In the genomic region with DNA sequence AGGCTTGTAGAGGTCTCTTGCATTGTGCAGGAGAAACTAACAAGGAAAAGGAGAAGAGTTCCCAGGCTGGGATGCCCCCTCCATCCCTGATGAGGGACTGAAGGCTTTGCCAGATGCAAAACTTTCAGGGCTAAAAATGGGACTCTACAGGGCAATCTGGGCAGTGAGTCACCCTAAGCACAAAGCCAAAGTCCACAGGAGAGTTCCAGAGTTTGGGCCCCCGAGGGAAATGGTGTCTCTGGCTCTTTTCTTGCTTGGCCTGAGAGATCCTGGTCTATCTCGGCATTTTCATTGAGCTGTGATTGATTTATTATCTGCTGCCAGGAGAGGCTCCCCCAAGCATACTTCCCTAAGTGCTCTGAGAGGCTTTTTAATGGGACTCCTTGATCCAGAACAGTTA, we compare ENCODE assay signal across 18 mouse cellular contexts.
"Had no signal": no experiment of that assay in that cellular context is flagged by ENCODE, and none has a peak within 500 bp of the region (broad histone marks: within the 10 kb centered on the region; RNA-seq: fewer than 3 reads in every experiment).

No protein-coding gene starts in this region.

- H3K4me2 ChIP-seq: kidney, embryonic 15.5 days; liver, embryonic 12.5 days; liver, embryonic 15.5 days; lung, embryonic 15.5 days; midbrain, embryonic 13.5 days had no signal

- H3K27me3 ChIP-seq: liver, embryonic 12.5 days; liver, embryonic 15.5 days; lung, embryonic 15.5 days; midbrain, embryonic 13.5 days had no signal

- H3K4me3 ChIP-seq: kidney, embryonic 15.5 days; left cerebral cortex, adult 2 months; liver, embryonic 12.5 days; liver, embryonic 15.5 days; lung, embryonic 15.5 days; megakaryocyte, embryonic 14.5 days; midbrain, embryonic 10.5 days; midbrain, embryonic 13.5 days; myocyte had no signal

- H3K9me3 ChIP-seq: kidney, embryonic 15.5 days; liver, embryonic 12.5 days; liver, embryonic 15.5 days; lung, embryonic 15.5 days; megakaryocyte, embryonic 14.5 days; midbrain, embryonic 10.5 days; midbrain, embryonic 13.5 days had no signal

- H3K27ac ChIP-seq: kidney, embryonic 15.5 days; left cerebral cortex, adult 2 months; liver, embryonic 12.5 days; liver, embryonic 15.5 days; lung, embryonic 15.5 days; midbrain, embryonic 10.5 days; midbrain, embryonic 13.5 days had no signal

- H3K9ac ChIP-seq: kidney, embryonic 15.5 days; liver, embryonic 12.5 days; liver, embryonic 15.5 days; lung, embryonic 15.5 days; midbrain, embryonic 13.5 days had no signal

- H3K4me1 ChIP-seq: liver, embryonic 12.5 days; liver, embryonic 15.5 days; megakaryocyte, embryonic 14.5 days had no signal

- ATAC-seq: liver, embryonic 12.5 days; midbrain, embryonic 13.5 days; midbrain, embryonic 16.5 days had no signal

- H3K36me3 ChIP-seq: kidney, embryonic 15.5 days; liver, embryonic 12.5 days; liver, embryonic 15.5 days; lung, embryonic 15.5 days had no signal

- DNase-seq: kidney, postnatal 10 days; kidney, postnatal 36 days; layer of hippocampus, postnatal 36 days; lung, adult 18-20 months; lung, postnatal 10 days; lung, postnatal 36 days; thymus, adult 18-20 months; thymus, postnatal 36 days had no signal
